Mouse (Mus musculus): ENCODE measurements at regions not wholly inside any gene's neighbourhood (a gene's known extent, or its start where the extent isn't known, plus 50 kb on each side); places are given as distances from the start of the nearest gene placed in this dataset.
A peak's percentile ranks its signal among the peaks of the same experiment; 100 is the strongest.

GRCm38 (mm10) chr9:25374161-25374560 lies 107.2 kb upstream of the Eepd1 start:
- no peak for DNase-seq (ENCODE audit: low read depth, low spot score)

DNA sequence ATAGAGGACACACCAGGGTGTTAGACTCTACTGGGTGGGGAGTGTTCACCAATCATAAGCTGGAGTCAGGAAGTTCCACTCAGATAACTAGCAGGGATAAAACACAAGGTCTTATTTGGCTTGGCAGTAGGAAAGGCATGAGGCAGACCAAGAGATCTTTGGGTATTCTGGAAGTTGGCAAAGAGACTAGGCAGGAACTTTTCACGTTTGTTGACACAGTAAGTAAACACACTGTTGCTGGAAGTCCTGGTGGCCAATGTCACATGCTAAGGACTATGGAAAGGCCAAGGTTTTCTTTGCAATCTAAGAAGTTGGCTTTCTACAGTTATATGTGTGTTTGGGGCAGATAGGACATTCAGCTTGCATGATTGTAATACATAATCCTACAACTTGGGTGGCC lies 105.1 kb upstream of the Eepd1 start:
- no peak for DNase-seq (ENCODE audit: low read depth, low spot score)

- no peak for DNase-seq (ENCODE audit: low read depth, low spot score)
Measured at GRCm38 (mm10) chr9:25377771-25378747, 103.3 kb upstream of the Eepd1 start.

- no peak for DNase-seq (ENCODE audit: low read depth, low spot score)
Measured at GRCm38 (mm10) chr9:25385333-25385732, 96.0 kb upstream of the Eepd1 start.

GRCm38 (mm10) chr9:25387876-25388650 lies 93.3 kb upstream of the Eepd1 start:
- no peak for DNase-seq (ENCODE audit: low read depth, low spot score)

DNA sequence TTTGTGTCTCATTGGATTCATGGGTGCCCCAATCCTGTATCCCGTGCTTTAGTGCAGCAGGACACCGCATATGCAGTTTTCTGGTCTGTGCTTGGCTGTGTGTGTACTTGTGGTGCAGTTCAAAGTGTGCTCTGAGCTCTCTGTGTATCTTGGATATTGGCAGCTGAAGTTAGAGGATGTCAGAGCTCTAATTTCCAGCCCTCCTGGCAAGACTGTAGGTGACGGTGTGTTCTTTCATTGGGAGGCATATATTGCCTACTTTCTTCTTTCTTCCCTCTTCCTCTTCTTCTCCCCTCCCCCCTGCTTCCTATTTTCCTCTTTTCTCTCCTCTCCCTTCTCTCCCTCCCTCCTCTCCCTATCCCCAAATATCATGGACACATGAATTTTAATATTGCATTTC lies 92.0 kb upstream of the Eepd1 start:
- no peak for DNase-seq (ENCODE audit: low read depth, low spot score)

- peak; percentile 25 for DNase-seq (ENCODE audit: low read depth, low spot score)
Measured at GRCm38 (mm10) chr9:25400647-25401335, 80.6 kb upstream of the Eepd1 start.

DNA sequence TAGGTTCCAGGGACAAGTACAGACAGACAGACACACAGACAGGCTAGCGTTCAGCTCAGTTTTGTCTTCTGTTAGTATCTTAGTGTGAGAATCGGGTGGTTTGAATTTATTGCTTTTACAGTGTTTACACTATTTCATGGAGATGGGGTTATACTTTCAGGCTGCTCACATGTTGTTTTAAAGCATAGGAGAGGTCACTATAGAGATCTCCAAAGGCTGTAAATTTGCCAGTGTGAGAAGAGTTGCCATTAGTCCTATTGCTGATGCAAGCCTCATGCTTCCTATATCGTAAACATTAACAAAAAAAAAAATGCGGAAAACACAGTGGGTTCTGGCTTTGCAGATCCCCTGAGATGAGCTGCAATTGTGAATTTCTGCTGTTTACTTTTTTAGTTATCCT lies 75.5 kb upstream of the Eepd1 start:
- DNase-seq (ENCODE audit: low read depth, low spot score), result no peak

GRCm38 (mm10) chr9:25408518-25408917 lies 72.8 kb upstream of the Eepd1 start:
- no peak for DNase-seq (ENCODE audit: low read depth, low spot score)

DNA sequence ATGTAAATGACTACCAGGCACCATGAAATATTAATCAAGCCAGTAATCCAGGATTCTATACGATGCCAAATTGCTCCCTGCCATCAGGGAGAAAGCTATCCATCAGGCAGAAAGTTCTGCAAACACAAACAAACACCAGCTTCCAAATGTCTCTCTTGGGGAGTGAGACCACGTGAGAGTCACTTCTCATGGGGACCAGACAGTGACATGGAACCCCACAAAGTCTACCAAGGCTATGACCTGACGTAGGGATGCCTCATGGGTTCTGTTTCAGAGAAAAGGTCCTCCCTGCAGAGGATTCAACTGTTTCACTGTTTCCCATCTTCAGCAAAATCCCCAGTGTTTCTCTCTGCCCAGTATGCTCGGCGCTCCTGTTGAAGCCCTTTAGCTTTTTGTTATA lies 71.6 kb upstream of the Eepd1 start:
- no peak for DNase-seq (ENCODE audit: low read depth, low spot score)

GRCm38 (mm10) chr9:25413873-25414272 lies 67.5 kb upstream of the Eepd1 start:
- no peak for DNase-seq (ENCODE audit: low read depth, low spot score)

DNA sequence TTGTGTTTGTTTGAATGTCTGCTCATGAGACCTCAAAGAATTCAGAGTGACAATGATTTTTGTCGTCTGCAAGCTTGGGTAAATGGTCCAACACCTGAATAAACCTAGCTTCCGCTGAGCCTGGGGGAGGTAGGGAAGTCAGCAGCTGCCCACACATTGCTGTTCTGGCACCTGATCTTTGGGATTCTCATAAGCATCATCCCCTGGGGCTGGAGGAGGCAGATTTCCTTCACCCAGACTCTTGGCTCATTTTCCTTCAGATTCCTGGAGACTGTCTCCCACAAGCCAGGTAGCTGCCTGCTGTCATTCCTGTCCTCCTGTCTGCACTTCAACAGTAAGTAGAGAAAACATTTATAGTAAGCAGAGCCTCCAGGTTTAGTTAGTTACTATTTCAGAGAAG lies 67.0 kb upstream of the Eepd1 start:
- DNase-seq (ENCODE audit: low read depth, low spot score), result no peak

- no peak for DNase-seq (ENCODE audit: low read depth, low spot score)
Measured at GRCm38 (mm10) chr9:25426941-25427340, 54.4 kb upstream of the Eepd1 start.

- no peak for DNase-seq (ENCODE audit: low read depth, low spot score)
Measured at GRCm38 (mm10) chr9:25429450-25430213, 51.7 kb upstream of the Eepd1 start.
